Mouse (Mus musculus): ENCODE data around the gene AC124502.3. TPM values are rescaled to one million over a fixed set of nuclear protein-coding genes. Genes with fewer than 3 reads are reported as not detected.

The AC124502.3 gene
- polyA plus RNA-seq, 1 experiment from 2014 or later, result 3.5 TPM

DNA sequence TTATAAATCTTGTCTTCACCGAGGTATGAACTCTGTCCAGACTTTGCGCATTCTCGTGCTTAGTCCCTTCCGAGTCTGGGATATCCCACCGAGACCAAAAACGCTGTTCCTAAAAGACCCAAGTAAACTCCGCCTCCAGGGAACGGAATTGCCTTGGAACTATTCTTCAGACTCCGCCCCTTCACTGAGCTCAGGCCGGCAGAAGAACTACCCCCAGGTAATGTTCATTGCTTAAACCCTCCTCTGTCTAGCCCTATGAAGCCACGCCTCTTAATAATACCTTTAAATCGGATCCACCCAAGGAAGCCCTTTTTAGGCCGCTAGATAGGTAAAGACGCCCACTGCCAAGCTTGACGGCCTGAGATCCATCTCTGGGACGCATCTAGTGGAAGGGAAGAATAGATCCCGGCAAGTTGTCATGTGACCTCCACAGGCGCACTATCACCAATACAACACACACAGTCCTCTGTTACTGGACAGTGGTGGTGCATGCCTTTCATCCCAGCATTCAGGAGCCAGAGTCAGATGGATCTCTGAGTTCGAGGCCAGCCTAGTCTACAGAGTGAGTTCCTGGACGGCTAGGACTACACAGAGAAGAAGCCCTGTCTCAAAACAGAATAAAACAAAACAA is 33.8 kb downstream of the AC124502.3 start:
- H3K27me3 ChIP-seq (ENCODE audit: control insufficient read depth, insufficient read depth, low read depth, low read length), result peaks cover 24% of the 10 kb centered on the region
- 2% methylated on average over 20 of the region's 20 CpGs for WGBS
- H3K27ac ChIP-seq (ENCODE audit: low read length), result peak overlapping the region; percentile 83
- peak overlapping the region; percentile 48 for H3K9ac ChIP-seq (ENCODE audit: low read length)
- peaks cover 14% of the 10 kb centered on the region for H3K4me1 ChIP-seq (replicated peaks; ENCODE audit: control insufficient read depth, insufficient read depth, low read length)
- H3K36me3 ChIP-seq (ENCODE audit: control insufficient read depth, insufficient read depth, low read length), result no peaks in the 10 kb centered on the region
- peak; percentile 7 for ATAC-seq (ENCODE audit: low read depth)
- no peaks in the 10 kb centered on the region for H3K9me3 ChIP-seq (ENCODE audit: control insufficient read depth, low read length)
- H3K4me2 ChIP-seq (ENCODE audit: low read depth, low read length), result peak overlapping the region; percentile 83
- peak overlapping the region; percentile 62 for H3K4me3 ChIP-seq (ENCODE audit: low read length)

DNA sequence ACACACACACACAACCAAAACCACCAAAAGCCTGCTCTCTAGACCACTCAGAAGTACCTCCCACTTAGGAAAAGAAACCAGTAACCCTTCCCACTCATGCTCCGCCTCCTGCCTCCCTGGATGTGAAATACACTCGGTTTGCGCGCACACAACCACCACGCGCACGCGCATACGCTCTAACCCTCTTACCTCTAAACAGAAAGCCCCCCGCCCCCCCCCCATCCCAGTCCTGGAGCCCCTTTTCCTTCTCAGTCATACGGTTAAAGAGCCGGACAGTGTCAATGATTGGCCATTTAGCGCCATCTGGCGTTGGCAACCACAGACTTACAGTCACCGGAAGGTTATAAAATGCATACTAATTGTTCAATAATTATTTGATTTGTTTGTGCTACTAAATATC is 34.3 kb downstream of the AC124502.3 start:
- peak; percentile 19; the same call in 1 of the 2 replicates for ATAC-seq (ENCODE audit: low read depth)
- Histone ChIP-seq H3K4me1 (replicated peaks; ENCODE audit: control insufficient read depth, insufficient read depth, low read length) (peaks cover 9% of the 10 kb centered on the region), H3K9me3 (ENCODE audit: control insufficient read depth, low read length) (no peaks in the 10 kb centered on the region), H3K27ac (ENCODE audit: low read length) (no peak overlapping the region; the same call in 1 of the 2 replicates), H3K36me3 (ENCODE audit: control insufficient read depth, insufficient read depth, low read length) (no peaks in the 10 kb centered on the region), H3K4me3 (ENCODE audit: low read length) (peak overlapping the region; percentile 62), H3K27me3 (ENCODE audit: control insufficient read depth, insufficient read depth, low read depth, low read length) (peaks cover 21% of the 10 kb centered on the region), H3K9ac (ENCODE audit: low read length) (no peak overlapping the region), H3K4me2 (ENCODE audit: low read depth, low read length) (peak overlapping the region; percentile 83)
- WGBS, result under 1% methylated on average over 15 of the region's 15 CpGs

GRCm38 (mm10) chr19:5073518-5073917 is 34.8 kb downstream of the AC124502.3 start:
- Histone ChIP-seq H3K36me3 (ENCODE audit: control insufficient read depth, insufficient read depth, low read length) (no peaks in the 10 kb centered on the region), H3K4me3 (ENCODE audit: low read length) (no peak overlapping the region), H3K4me1 (replicated peaks; ENCODE audit: control insufficient read depth, insufficient read depth, low read length) (peaks cover 7% of the 10 kb centered on the region), H3K27me3 (ENCODE audit: control insufficient read depth, insufficient read depth, low read depth, low read length) (peaks cover 18% of the 10 kb centered on the region), H3K27ac (ENCODE audit: low read length) (no peak overlapping the region), H3K9me3 (ENCODE audit: control insufficient read depth, low read length) (no peaks in the 10 kb centered on the region), H3K4me2 (ENCODE audit: low read depth, low read length) (0 out of 2 replicates have a peak overlapping the region, but pooled peaks have one; percentile 83), H3K9ac (ENCODE audit: low read length) (no peak overlapping the region)
- no peak for ATAC-seq (ENCODE audit: low read depth)
- 15% methylated on average over 5 of the region's 5 CpGs for WGBS

GRCm38 (mm10) chr19:5079279-5079678 is 40.6 kb downstream of the AC124502.3 start:
- Histone ChIP-seq H3K4me1 (replicated peaks; ENCODE audit: control insufficient read depth, insufficient read depth, low read length) (no peaks in the 10 kb centered on the region), H3K36me3 (ENCODE audit: control insufficient read depth, insufficient read depth, low read length) (no peaks in the 10 kb centered on the region), H3K4me2 (ENCODE audit: low read depth, low read length) (no peak overlapping the region), H3K9me3 (ENCODE audit: control insufficient read depth, low read length) (no peaks in the 10 kb centered on the region), H3K27ac (ENCODE audit: low read length) (no peak overlapping the region), H3K9ac (ENCODE audit: low read length) (no peak overlapping the region), H3K27me3 (ENCODE audit: control insufficient read depth, insufficient read depth, low read depth, low read length) (peaks cover 40% of the 10 kb centered on the region), H3K4me3 (ENCODE audit: low read length) (no peak overlapping the region)
- no peak for ATAC-seq (ENCODE audit: low read depth)
- WGBS, result 88% methylated on average over 1 of the region's 1 CpGs

GRCm38 (mm10) chr19:5082005-5082404 is 43.3 kb downstream of the AC124502.3 start:
- H3K27me3 ChIP-seq (ENCODE audit: control insufficient read depth, insufficient read depth, low read depth, low read length), result peaks cover 56% of the 10 kb centered on the region
- H3K27ac ChIP-seq (ENCODE audit: low read length), result no peak overlapping the region
- H3K4me2 ChIP-seq (ENCODE audit: low read depth, low read length), result no peak overlapping the region
- peaks cover 3% of the 10 kb centered on the region; the same call in 1 of the 2 replicates for H3K4me1 ChIP-seq (replicated peaks; ENCODE audit: control insufficient read depth, insufficient read depth, low read length)
- no peak overlapping the region for H3K4me3 ChIP-seq (ENCODE audit: low read length)
- no peaks in the 10 kb centered on the region for H3K9me3 ChIP-seq (ENCODE audit: control insufficient read depth, low read length)
- no peaks in the 10 kb centered on the region for H3K36me3 ChIP-seq (ENCODE audit: control insufficient read depth, insufficient read depth, low read length)
- WGBS, result 59% methylated on average over 18 of the region's 18 CpGs
- no peak for ATAC-seq (ENCODE audit: low read depth)
- no peak overlapping the region for H3K9ac ChIP-seq (ENCODE audit: low read length)

GRCm38 (mm10) chr19:5082596-5082995 is 43.9 kb downstream of the AC124502.3 start:
- 57% methylated on average over 24 of the region's 24 CpGs for WGBS
- peaks cover 56% of the 10 kb centered on the region for H3K27me3 ChIP-seq (ENCODE audit: control insufficient read depth, insufficient read depth, low read depth, low read length)
- H3K4me3 ChIP-seq (ENCODE audit: low read length), result no peak overlapping the region
- no peak for ATAC-seq (ENCODE audit: low read depth)
- peaks cover 5% of the 10 kb centered on the region for H3K4me1 ChIP-seq (replicated peaks; ENCODE audit: control insufficient read depth, insufficient read depth, low read length)
- no peaks in the 10 kb centered on the region for H3K36me3 ChIP-seq (ENCODE audit: control insufficient read depth, insufficient read depth, low read length)
- H3K4me2 ChIP-seq (ENCODE audit: low read depth, low read length), result no peak overlapping the region
- no peaks in the 10 kb centered on the region for H3K9me3 ChIP-seq (ENCODE audit: control insufficient read depth, low read length)
- no peak overlapping the region for H3K27ac ChIP-seq (ENCODE audit: low read length)
- no peak overlapping the region for H3K9ac ChIP-seq (ENCODE audit: low read length)

GRCm38 (mm10) chr19:5083961-5084833 is 45.5 kb downstream of the AC124502.3 start:
- no peak overlapping the region for H3K9ac ChIP-seq (ENCODE audit: low read length)
- no peak overlapping the region for H3K27ac ChIP-seq (ENCODE audit: low read length)
- no peak overlapping the region for H3K4me2 ChIP-seq (ENCODE audit: low read depth, low read length)
- no peak overlapping the region for H3K4me3 ChIP-seq (ENCODE audit: low read length)
- peaks cover 11% of the 10 kb centered on the region for H3K4me1 ChIP-seq (replicated peaks; ENCODE audit: control insufficient read depth, insufficient read depth, low read length)
- WGBS, result 46% methylated on average over 3 of the region's 3 CpGs
- H3K27me3 ChIP-seq (ENCODE audit: control insufficient read depth, insufficient read depth, low read depth, low read length), result peaks cover 56% of the 10 kb centered on the region
- no peak for ATAC-seq (ENCODE audit: low read depth)
- no peaks in the 10 kb centered on the region for H3K9me3 ChIP-seq (ENCODE audit: control insufficient read depth, low read length)
- no peaks in the 10 kb centered on the region for H3K36me3 ChIP-seq (ENCODE audit: control insufficient read depth, insufficient read depth, low read length)

GRCm38 (mm10) chr19:5084834-5085144 is 46.1 kb downstream of the AC124502.3 start:
- Histone ChIP-seq H3K9ac (ENCODE audit: low read length) (no peak overlapping the region), H3K27ac (ENCODE audit: low read length) (no peak overlapping the region), H3K4me2 (ENCODE audit: low read depth, low read length) (peak overlapping the region; percentile 83), H3K4me1 (replicated peaks; ENCODE audit: control insufficient read depth, insufficient read depth, low read length) (peaks cover 13% of the 10 kb centered on the region), H3K27me3 (ENCODE audit: control insufficient read depth, insufficient read depth, low read depth, low read length) (peaks cover 56% of the 10 kb centered on the region), H3K36me3 (ENCODE audit: control insufficient read depth, insufficient read depth, low read length) (no peaks in the 10 kb centered on the region; the same call in none of the 2 replicates), H3K4me3 (ENCODE audit: low read length) (peak overlapping the region; percentile 52), H3K9me3 (ENCODE audit: control insufficient read depth, low read length) (no peaks in the 10 kb centered on the region)
- WGBS, result 1% methylated on average over 15 of the region's 15 CpGs
- no peak for ATAC-seq (ENCODE audit: low read depth)

DNA sequence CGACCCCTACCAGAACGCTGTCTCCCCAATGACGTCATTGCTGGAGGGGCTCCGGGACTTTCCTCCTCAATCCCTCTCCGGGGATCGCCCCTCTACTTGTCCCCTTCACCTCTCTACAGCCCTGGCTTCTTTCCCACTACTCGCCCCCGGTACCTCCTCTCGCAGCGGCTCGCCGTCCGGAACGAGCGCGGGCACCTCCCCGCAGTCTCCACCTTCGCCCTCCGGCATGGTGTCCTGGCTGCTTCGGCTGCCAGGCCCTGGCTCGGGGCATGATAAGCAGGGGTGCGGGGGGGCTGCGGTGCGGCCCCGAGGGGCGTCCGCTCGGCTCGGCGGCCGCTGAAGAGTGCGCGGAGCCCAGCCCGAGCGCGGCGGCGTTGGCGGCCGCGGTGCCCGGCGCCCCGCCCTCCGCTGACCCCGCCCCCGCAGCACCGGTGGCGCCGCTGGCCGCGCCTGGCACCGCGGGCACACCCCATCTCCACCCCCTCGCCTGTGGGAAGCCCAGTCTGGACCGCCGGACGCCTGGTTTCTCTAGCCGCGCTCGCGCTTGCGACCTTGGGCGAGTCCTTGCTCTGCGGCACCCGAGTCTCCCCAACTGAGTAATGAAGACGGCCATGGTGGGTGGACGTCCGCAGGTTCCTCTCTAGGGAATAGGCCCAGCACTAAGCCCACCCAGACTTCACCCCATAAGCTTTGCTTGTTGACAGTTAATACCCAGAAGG is 46.6 kb downstream of the AC124502.3 start, which contains the start of gene Tmem151a:
Tmem151a (minus strand) TSS at position 387 of the 719 bp plus-strand sequence.
- no peaks in the 10 kb centered on the region; the same call in none of the 2 replicates for H3K36me3 ChIP-seq (ENCODE audit: control insufficient read depth, insufficient read depth, low read length)
- no peak within 1 kb of the TSS for H3K27ac ChIP-seq (ENCODE audit: low read length)
- 0 out of 2 replicates have a peak within 1 kb of the TSS, but pooled peaks have one; percentile 42 for H3K9ac ChIP-seq (ENCODE audit: low read length)
- no peak for ATAC-seq (ENCODE audit: low read depth)
- H3K4me1 ChIP-seq (replicated peaks; ENCODE audit: control insufficient read depth, insufficient read depth, low read length), result peaks cover 13% of the 10 kb centered on the region
- H3K27me3 ChIP-seq (ENCODE audit: control insufficient read depth, insufficient read depth, low read depth, low read length), result peaks cover 56% of the 10 kb centered on the region
- WGBS, result under 1% methylated on average over 58 of the region's 69 CpGs
- H3K4me3 ChIP-seq (ENCODE audit: low read length), result peak within 1 kb of the TSS; percentile 52
- H3K4me2 ChIP-seq (ENCODE audit: low read depth, low read length), result peak within 1 kb of the TSS; percentile 83
- H3K9me3 ChIP-seq (ENCODE audit: control insufficient read depth, low read length), result no peaks in the 10 kb centered on the region

Measured in lung, embryonic 16.5 days (tissue).